Mouse (Mus musculus): ENCODE measurements around the gene B3gat3. TPM values are rescaled to one million over a fixed set of nuclear protein-coding genes. Genes with fewer than 3 reads are reported as not detected.
A peak's percentile ranks its signal among the peaks of the same experiment; 100 is the strongest.
"Not testable (repeated sequence)": the region's sequence is repeated elsewhere in the genome, so short reads cannot be mapped to it uniquely, and the experiment has no call there.

B3gat3 gene
- polyA plus RNA-seq, 1 experiment from 2014 or later = 41.4 TPM

GRCm38 (mm10) chr19:8887585-8888463 is 32.4 kb upstream of the B3gat3 start:
- Histone ChIP-seq H3K4me3 (peak overlapping the region; percentile 80), H3K4me1 (peaks cover 23% of the 10 kb centered on the region), H3K9me3 (no peaks in the 10 kb centered on the region), H3K9ac (peak overlapping the region; percentile 89), H3K36me3 (peaks cover 15% of the 10 kb centered on the region), H3K27me3 (replicated peaks) (no peaks in the 10 kb centered on the region), H3K4me2 (peak overlapping the region; percentile 87), H3K27ac (replicated peaks) (peak overlapping the region; percentile 89)
- ATAC-seq (ENCODE audit: extremely low read depth, insufficient number of reproducible peaks, low FRiP score, low TSS enrichment) = no peak
- 17% methylated on average over 19 of the region's 19 CpGs for WGBS

DNA sequence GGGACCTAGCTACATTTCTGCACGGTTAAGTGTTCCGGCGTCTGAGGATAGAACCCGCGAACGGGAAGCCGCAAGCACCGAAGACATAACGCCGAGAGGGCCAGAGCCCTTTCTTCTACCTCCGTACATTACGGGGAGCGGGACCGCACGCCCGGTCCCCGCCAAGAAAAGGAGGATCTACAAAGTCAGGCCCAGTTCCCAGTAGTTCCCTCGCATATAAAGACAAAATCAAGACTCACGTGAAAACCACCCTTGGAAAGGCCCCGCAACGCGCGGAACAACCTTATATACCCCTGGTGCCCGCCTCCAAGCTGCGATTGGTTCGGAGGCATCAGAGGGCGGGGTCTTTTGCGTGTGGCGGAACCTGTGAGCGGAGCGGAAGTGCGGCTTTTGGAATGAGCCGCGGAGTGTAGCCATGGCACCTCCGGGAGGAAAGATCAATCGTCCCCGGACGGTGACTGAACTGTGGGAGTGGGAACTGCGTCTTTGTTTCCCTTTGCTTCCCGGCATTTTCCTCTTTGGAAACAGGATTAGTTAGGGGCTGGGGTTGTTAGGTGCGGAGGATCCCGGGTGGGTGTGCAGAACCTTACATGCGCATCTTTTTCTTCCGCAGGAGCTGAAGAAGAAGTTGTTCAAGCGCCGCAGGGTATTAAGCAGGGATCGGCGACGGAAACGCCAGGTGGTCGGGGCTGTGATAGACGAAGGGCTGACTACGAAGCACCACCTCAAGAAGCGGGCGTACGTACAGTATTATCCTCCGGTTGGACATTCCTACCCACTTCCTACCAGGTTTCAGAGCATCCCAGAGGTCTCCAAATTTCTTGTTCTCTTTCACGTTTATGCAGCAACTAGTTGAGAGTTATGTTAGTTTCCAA is 31.4 kb upstream of the B3gat3 start, which contains the start of the genes 1810009A15Rik and Gm49416:
TSS of gene 1810009A15Rik (plus strand) at position 343 of the 875 bp plus-strand sequence.
TSS of gene Gm49416 (plus strand) at position 416 of the 875 bp plus-strand sequence.
- H3K36me3 ChIP-seq = peaks cover 15% of the 10 kb centered on the region
- peak; percentile 85 for ATAC-seq (ENCODE audit: extremely low read depth, insufficient number of reproducible peaks, low FRiP score, low TSS enrichment)
- peak within 1 kb of the TSS; percentile 80 for H3K4me3 ChIP-seq
- peak within 1 kb of the TSS; percentile 89 for H3K9ac ChIP-seq
- WGBS = under 1% methylated on average over 58 of the region's 58 CpGs
- no peaks in the 10 kb centered on the region for H3K27me3 ChIP-seq (replicated peaks)
- H3K27ac ChIP-seq (replicated peaks) = peak within 1 kb of the TSS; percentile 89
- H3K9me3 ChIP-seq = no peaks in the 10 kb centered on the region
- H3K4me2 ChIP-seq = peak within 1 kb of the TSS; percentile 87
- H3K4me1 ChIP-seq = peaks cover 28% of the 10 kb centered on the region

DNA sequence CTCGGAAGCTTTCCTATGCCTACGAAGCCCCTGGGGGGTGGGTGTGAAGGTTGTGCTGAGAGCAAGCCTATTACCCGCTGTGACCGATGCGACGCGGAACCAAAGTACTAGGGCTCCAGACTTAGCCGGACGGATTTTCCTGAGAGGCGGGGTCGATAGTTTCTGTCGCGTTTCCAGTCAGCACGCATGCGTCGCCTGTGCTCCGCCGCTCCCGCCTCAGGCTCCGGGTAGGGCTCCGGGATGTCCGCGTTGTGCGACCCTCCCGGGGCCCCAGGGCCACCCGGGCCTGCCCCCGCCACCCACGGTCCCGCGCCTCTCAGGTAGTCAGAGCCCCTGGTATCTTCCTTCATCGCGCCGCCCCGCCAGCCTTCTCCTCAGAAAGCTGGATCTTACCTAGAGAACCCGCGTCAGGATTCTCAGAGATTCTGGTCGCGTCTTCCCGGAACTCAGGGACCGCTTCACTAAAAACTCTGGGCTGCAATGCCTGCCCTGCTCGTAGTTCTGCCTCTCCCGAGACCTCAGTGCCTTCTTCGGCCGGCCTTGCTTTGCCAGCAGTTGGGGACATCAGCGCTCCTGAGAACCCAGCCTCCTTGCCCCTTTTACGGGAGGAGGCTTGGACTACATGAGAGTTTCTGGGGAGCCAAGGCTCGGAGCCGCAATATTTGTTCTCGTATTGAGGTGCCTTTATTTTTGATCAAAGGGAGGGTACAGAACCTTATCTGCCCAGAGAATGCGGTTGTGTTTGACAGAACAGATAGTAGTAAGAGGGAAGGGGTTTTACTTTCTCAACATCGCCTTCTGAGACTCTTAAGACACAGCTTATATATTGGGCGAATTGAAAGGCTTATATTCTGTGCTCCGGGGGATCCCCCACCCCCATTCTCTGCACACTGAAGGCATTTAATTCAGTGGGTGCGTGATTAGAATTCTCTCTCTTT is 27.1 kb upstream of the B3gat3 start, which contains the start of gene Ints5:
TSS of gene Ints5 (plus strand) at position 177 of the 938 bp plus-strand sequence.
- peak; percentile 13; the same call in 1 of the 2 replicates for ATAC-seq (ENCODE audit: extremely low read depth, insufficient number of reproducible peaks, low FRiP score, low TSS enrichment)
- Histone ChIP-seq H3K4me1 (peaks cover 37% of the 10 kb centered on the region), H3K4me3 (peak within 1 kb of the TSS; percentile 92), H3K36me3 (peaks cover 43% of the 10 kb centered on the region), H3K9ac (peak within 1 kb of the TSS; percentile 97), H3K9me3 (no peaks in the 10 kb centered on the region), H3K4me2 (peak within 1 kb of the TSS; percentile 94), H3K27me3 (replicated peaks) (no peaks in the 10 kb centered on the region), H3K27ac (replicated peaks) (peak within 1 kb of the TSS; percentile 91)
- 1% methylated on average over 54 of the region's 54 CpGs for WGBS

- ATAC-seq (ENCODE audit: extremely low read depth, insufficient number of reproducible peaks, low FRiP score, low TSS enrichment) = no peak
Observed at GRCm38 (mm10) chr19:8895397-8895960, 24.7 kb upstream of the B3gat3 start.

DNA sequence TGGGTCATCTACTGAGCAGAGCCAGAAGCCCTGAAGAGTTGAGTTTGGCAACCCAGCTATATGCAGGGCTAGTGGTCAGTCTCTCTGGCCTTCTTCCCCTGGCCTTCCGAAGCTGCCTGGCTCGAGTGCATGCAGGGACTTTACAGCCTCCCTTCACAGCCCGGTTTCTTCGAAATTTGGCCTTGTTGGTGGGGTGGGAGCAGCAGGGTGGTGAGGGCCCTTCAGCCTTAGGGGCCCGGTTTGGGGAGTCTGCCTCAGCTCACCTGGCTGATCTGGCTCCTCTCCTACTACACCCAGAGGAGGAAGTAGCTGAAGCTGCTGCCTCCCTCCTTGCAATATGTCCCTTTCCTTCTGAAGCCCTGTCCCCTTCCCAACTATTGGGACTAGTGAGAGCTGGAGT is 23.9 kb upstream of the B3gat3 start:
- H3K9me3 ChIP-seq = not testable (repeated sequence)
- peaks cover 31% of the 10 kb centered on the region for H3K36me3 ChIP-seq

More at GRCm38 (mm10) chr19:8895397-8895960, 24.7 kb upstream of the B3gat3 start:
- no peak overlapping the region for H3K4me2 ChIP-seq
- H3K27me3 ChIP-seq (replicated peaks) = no peaks in the 10 kb centered on the region
- H3K36me3 ChIP-seq = peaks cover 39% of the 10 kb centered on the region
- no peak overlapping the region for H3K27ac ChIP-seq (replicated peaks)
- 86% methylated on average over 9 of the region's 9 CpGs for WGBS
- H3K9me3 ChIP-seq = no peaks in the 10 kb centered on the region
- 0 out of 2 replicates have a peak overlapping the region, but pooled peaks have one; percentile 96 for H3K9ac ChIP-seq
- peaks cover 40% of the 10 kb centered on the region for H3K4me1 ChIP-seq
- H3K4me3 ChIP-seq = no peak overlapping the region

GRCm38 (mm10) chr19:8897211-8897864 is 22.8 kb upstream of the B3gat3 start:
- not testable (repeated sequence) for ATAC-seq (ENCODE audit: extremely low read depth, insufficient number of reproducible peaks, low FRiP score, low TSS enrichment); H3K27me3 ChIP-seq (replicated peaks); H3K9me3 ChIP-seq
- Histone ChIP-seq H3K9ac (peak overlapping the region; percentile 96), H3K4me1 (peaks cover 38% of the 10 kb centered on the region), H3K36me3 (peaks cover 36% of the 10 kb centered on the region), H3K4me2 (peak overlapping the region; percentile 83), H3K27ac (replicated peaks) (peak overlapping the region; percentile 89), H3K4me3 (peak overlapping the region; percentile 97)
- WGBS = 26% methylated on average over 21 of the region's 21 CpGs

More for the DNA sequence above, 23.9 kb upstream of the B3gat3 start:
- not testable (repeated sequence) for H3K27ac ChIP-seq (replicated peaks); H3K27me3 ChIP-seq (replicated peaks); H3K4me2 ChIP-seq; ATAC-seq (ENCODE audit: extremely low read depth, insufficient number of reproducible peaks, low FRiP score, low TSS enrichment); H3K4me3 ChIP-seq
- Histone ChIP-seq H3K4me1 (peaks cover 40% of the 10 kb centered on the region), H3K9ac (peak overlapping the region; percentile 96)
- 87% methylated on average over 5 of the region's 5 CpGs for WGBS

- peaks cover 41% of the 10 kb centered on the region for H3K36me3 ChIP-seq
- H3K9me3 ChIP-seq = no peaks in the 10 kb centered on the region
- under 1% methylated on average over 53 of the region's 53 CpGs for WGBS
- peak; percentile 93 for ATAC-seq (ENCODE audit: extremely low read depth, insufficient number of reproducible peaks, low FRiP score, low TSS enrichment)
- H3K27ac ChIP-seq (replicated peaks) = peak within 1 kb of the TSS; percentile 89
- H3K4me2 ChIP-seq = peak within 1 kb of the TSS; percentile 83
- H3K27me3 ChIP-seq (replicated peaks) = no peaks in the 10 kb centered on the region
- H3K4me3 ChIP-seq = peak within 1 kb of the TSS; percentile 97
- H3K4me1 ChIP-seq = peaks cover 35% of the 10 kb centered on the region
- H3K9ac ChIP-seq = peak within 1 kb of the TSS; percentile 96
Observed at GRCm38 (mm10) chr19:8897865-8898495, 22.2 kb upstream of the B3gat3 start, which contains the start of gene Ganab. Gene Ganab, plus strand, starts transcription at chr19:8898071.

- peak overlapping the region; percentile 83 for H3K4me2 ChIP-seq
- no peaks in the 10 kb centered on the region for H3K27me3 ChIP-seq (replicated peaks)
- H3K9me3 ChIP-seq = no peaks in the 10 kb centered on the region
- ATAC-seq (ENCODE audit: extremely low read depth, insufficient number of reproducible peaks, low FRiP score, low TSS enrichment) = 0 out of 2 replicates have a peak, but pooled peaks have one; percentile 0
- H3K4me3 ChIP-seq = peak overlapping the region; percentile 97
- H3K36me3 ChIP-seq = peaks cover 47% of the 10 kb centered on the region
- H3K9ac ChIP-seq = peak overlapping the region; percentile 96
- H3K27ac ChIP-seq (replicated peaks) = peak overlapping the region; percentile 89
- 8% methylated on average over 13 of the region's 13 CpGs for WGBS
- H3K4me1 ChIP-seq = peaks cover 31% of the 10 kb centered on the region
Observed at GRCm38 (mm10) chr19:8898576-8898975, 21.6 kb upstream of the B3gat3 start.

- ATAC-seq (ENCODE audit: extremely low read depth, insufficient number of reproducible peaks, low FRiP score, low TSS enrichment) = no peak
- H3K4me1 ChIP-seq = peaks cover 26% of the 10 kb centered on the region
- no peaks in the 10 kb centered on the region for H3K9me3 ChIP-seq
- H3K36me3 ChIP-seq = peaks cover 52% of the 10 kb centered on the region
- H3K4me3 ChIP-seq = peak overlapping the region; percentile 97
- 0 out of 2 replicates have a peak overlapping the region, but pooled peaks have one; percentile 89 for H3K27ac ChIP-seq (replicated peaks)
- WGBS = 39% methylated on average over 3 of the region's 3 CpGs
- peak overlapping the region; percentile 96 for H3K9ac ChIP-seq
- peak overlapping the region; percentile 83 for H3K4me2 ChIP-seq
- H3K27me3 ChIP-seq (replicated peaks) = no peaks in the 10 kb centered on the region
Observed at GRCm38 (mm10) chr19:8899079-8899478, 21.1 kb upstream of the B3gat3 start.
